Mouse (Mus musculus) lung, postnatal 36 days (tissue): ENCODE measurements around the gene Fastkd1.
"Not testable (repeated sequence)": the region's sequence is repeated elsewhere in the genome, so short reads cannot be mapped to it uniquely, and the experiment has no call there.

Experiments
- DNase-seq: peaks from one replicate; pipeline ENCODE4 v3.0.0; 2022; ENCODE audit warnings: mixed read lengths

The Fastkd1 gene

GRCm38 (mm10) chr2:69712981-69713625, at the start of gene Fastkd1:
TSS of gene Fastkd1 (minus strand) at chr2:69713516.
- DNase-seq, result peak; percentile 97

DNA sequence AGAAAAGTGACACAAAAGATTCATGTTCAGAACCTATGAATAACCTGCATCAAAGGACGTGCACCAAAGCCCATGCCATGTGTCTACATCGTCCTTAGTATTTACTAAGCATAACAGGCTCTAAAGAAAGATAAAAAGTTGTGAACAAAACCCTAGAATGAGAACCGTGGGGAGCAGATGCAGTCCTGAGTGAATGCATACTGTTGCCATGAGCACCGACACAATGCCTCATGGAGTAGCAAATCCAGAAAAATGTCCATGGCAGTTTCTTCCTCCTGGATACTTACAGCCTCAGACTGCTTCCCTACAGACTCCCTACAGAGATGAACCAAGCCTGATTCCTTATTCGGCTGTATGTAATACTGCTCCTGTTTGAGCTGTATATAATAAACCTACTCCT, 47.7 kb upstream of the Fastkd1 start:
- DNase-seq, result no peak

DNA sequence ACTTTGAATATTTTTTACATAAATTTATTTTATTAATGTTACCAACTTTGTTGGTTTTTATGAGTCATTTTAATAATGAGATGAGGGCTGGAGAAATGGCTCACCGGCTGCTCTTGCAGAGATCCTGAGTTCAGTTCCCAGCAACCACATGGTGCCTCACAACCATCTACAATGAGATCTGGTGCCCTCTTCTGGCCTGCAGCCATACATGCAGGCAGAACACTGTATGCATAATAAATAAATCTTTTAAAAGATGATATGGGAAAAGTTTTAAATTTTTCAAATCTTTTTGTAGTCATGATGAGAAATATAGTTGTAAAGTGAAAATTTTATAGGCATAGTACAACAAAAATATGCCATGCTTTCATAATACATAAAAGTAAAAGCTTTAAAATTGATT, 31.8 kb upstream of the Fastkd1 start:
- peak; percentile 14 for DNase-seq

DNA sequence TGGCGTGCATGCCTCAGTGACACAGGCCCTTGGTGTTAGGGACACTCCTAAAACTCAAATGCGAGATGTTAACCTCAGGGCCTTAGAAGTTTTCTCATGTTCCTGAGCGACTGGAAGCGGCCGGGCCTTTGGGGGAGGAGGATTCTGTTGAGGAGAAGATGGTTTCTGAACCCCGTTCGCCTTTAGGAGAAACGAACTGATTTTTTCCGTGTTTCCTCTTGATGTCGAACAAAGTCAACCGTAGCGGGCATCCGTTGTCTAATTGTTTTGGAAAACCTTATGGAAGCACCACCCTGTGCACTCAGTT, 10.2 kb upstream of the Fastkd1 start:
- DNase-seq, result no peak

- DNase-seq, result peak; percentile 94
Observed at GRCm38 (mm10) chr2:69722650-69723518, 9.6 kb upstream of the Fastkd1 start.

DNA sequence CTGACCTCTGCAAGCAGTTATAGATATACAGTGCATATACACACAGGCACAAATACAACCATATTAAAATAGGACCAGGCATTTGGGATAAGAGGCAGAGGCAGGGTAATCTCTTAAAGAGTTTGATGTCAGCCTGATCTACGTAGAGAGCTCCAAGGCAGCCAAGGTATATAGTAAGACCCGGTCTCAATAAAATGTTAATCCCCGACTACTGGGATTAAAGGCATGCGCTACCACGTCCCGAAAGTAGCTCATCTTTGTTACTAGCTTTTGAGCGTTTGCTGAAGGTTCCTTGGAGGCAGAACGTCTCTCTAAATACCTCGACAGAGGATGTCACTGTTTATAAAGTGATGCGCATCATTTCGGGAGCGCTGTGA, 8.9 kb upstream of the Fastkd1 start, which contains the start of gene Ppig:
Gene Ppig, plus strand, starts transcription at position 273 of the 377 bp plus-strand sequence.
- no peak for DNase-seq

GRCm38 (mm10) chr2:69719121-69719520, 5.8 kb upstream of the Fastkd1 start:
- DNase-seq, result no peak

- DNase-seq, result no peak
Observed at GRCm38 (mm10) chr2:69716483-69716882, 3.2 kb upstream of the Fastkd1 start.

- no peak for DNase-seq
Observed at GRCm38 (mm10) chr2:69714126-69714525, 810 bp upstream of the Fastkd1 start.

DNA sequence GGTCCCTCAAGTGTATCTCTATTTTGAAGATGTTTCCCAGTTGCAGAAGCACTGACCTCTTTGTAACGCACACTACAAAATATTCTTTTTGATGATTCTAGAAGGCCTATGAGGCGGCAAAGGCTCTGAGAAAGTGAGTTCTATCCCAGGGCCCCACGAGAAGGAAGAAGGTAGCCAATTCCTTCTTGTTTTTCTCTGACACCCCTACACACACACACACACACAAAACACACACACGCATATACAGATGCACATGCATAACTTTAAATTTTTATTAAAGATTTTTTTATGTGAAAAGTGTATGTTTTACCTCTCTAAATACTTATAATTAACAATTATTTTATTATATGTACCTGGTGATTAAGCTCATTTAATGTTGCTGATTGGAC, 304 bp upstream of the Fastkd1 start:
- no peak for DNase-seq

GRCm38 (mm10) chr2:69712171-69712570, 1.1 kb downstream of the Fastkd1 start:
- DNase-seq, result peak; percentile 21

GRCm38 (mm10) chr2:69700446-69700845, 12.9 kb downstream of the Fastkd1 start:
- DNase-seq, result no peak

DNA sequence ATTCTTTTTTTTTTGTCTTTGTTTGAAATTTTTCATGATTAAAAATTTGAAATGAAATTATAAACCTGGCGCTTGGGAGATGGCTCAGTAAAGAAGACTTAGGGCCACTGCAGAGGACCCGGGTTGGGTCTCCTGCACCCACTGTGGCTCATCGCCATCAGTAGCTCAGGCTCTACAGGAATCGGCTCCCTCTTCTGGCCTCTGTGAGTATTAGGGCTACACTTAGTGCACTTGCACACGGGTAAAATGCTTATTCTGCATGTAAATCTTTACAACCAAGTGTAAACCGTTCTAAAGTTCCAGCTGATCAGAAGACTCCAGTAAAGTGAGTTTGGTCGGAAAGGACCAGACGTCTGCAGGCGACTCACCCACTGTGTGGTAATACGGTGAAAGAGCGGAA, 19.8 kb downstream of the Fastkd1 start:
- DNase-seq, result no peak

GRCm38 (mm10) chr2:69690843-69691242, 22.5 kb downstream of the Fastkd1 start:
- DNase-seq, result no peak

DNA sequence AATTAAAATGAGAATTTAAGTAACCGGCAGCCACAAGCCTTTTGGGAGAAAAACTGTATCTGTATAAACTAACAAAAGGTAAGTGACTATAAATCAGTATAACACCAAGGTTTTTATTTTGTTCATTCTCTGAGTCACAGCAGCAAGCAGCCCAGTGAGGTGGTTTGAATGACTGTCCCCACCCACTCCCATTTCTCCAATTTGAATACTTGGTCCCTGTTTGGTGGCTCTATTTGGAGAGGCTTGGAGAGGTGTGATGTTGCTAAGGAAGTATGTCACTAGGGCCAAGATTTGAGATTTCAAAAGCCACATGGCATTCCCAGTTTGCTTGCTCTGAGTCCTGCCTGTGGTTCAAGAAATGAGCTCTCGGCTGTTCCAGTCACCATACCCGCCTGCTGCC, 23.1 kb downstream of the Fastkd1 start:
- DNase-seq, result no peak

GRCm38 (mm10) chr2:69684488-69684887, 28.8 kb downstream of the Fastkd1 start:
- no peak for DNase-seq

- DNase-seq, result no peak
Observed at GRCm38 (mm10) chr2:69683036-69683805, 30.1 kb downstream of the Fastkd1 start.

DNA sequence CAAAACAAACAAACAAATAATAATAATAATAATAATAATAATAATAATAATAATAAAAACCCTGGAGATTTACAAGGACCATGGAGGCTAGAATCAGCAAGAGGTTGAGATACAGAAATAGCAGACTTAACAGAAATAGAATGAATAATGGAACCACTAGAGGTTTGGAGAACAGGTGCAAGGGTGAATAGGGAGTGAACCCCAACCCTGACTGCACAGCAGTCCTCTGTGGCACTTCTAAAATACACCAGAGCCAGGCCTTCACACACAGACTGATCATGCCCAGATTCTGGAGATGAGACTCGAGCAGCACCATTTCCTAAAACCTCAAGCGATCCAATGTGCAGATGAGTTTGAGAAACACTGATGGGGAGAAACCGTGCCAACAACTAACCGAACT, 31.4 kb downstream of the Fastkd1 start:
- DNase-seq, result no peak

- peak; percentile 12 for DNase-seq
Observed at GRCm38 (mm10) chr2:69679990-69680389, 33.3 kb downstream of the Fastkd1 start.

- not testable (repeated sequence) for DNase-seq
Observed at GRCm38 (mm10) chr2:69677215-69677614, 36.1 kb downstream of the Fastkd1 start.

- DNase-seq, result peak; percentile 15
Observed at GRCm38 (mm10) chr2:69676713-69677112, 36.6 kb downstream of the Fastkd1 start.

- no peak for DNase-seq
Observed at GRCm38 (mm10) chr2:69675266-69675665, 38.0 kb downstream of the Fastkd1 start.

GRCm38 (mm10) chr2:69673723-69674122, 39.6 kb downstream of the Fastkd1 start:
- DNase-seq, result no peak

- no peak for DNase-seq
Observed at GRCm38 (mm10) chr2:69669853-69670252, 43.5 kb downstream of the Fastkd1 start, which contains the start of gene Klhl41. TSS of gene Klhl41 (plus strand) at chr2:69670120.
